Mouse (Mus musculus): Measurements from ENCODE around the gene Tmem129. TPM values are rescaled to one million over a fixed set of nuclear protein-coding genes. Genes with fewer than 3 reads are reported as not detected.

Tmem129 gene
- polyA plus RNA-seq, 1 experiment = 51.3 TPM

DNA sequence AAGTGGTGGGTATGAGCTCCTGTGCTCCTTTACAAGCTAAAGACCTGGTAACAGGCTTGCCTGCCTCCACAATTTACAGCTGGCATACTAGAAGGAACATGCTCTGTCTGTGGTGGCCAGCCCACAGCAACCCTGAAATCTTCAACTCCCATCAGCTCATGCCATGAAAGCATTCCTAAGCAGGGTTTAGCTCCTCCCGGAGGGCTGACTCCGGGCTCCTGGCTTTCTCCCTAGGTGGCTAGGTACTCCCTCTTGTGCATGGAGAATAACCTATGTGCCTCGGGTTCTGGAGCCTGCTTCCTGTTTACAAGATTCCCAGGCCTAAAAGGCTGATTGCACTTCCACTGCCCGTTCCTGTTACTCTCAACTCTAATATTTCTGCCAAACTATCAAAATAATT is 19.4 kb downstream of the Tmem129 start:
- DNase-seq (ENCODE audit: low read depth) = no peak

GRCm38 (mm10) chr5:33637606-33638350 is 20.4 kb downstream of the Tmem129 start:
- no peak for DNase-seq (ENCODE audit: low read depth)

GRCm38 (mm10) chr5:33635361-33635760 is 22.9 kb downstream of the Tmem129 start:
- no peak for DNase-seq (ENCODE audit: low read depth)

- no peak for DNase-seq (ENCODE audit: low read depth)
These were observed 25.7 kb downstream of the Tmem129 start for GRCm38 (mm10) chr5:33632526-33632925.

GRCm38 (mm10) chr5:33630615-33631014 is 27.6 kb downstream of the Tmem129 start:
- peak; percentile 40 for DNase-seq (ENCODE audit: low read depth)

DNA sequence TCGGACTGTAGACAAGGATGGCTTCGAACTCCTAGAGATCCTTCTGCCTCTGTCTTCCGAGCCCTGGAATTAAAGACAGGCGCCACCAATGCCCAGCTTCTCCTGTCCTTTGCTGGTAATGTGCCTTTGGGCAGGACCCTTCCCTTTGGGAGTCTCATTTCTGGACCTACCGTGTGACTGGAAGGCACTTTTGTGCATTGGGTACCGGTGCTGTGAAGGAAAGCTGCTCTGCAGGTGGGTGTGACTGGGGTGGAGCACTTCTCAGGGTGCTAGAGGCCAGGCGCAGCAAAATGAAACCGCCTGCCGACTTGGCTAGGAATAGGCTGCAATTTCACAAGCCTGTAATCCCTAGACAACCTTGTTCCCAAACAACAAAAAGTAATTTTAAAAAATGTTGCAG is 28.2 kb downstream of the Tmem129 start:
- peak; percentile 41 for DNase-seq (ENCODE audit: low read depth)

GRCm38 (mm10) chr5:33629301-33629987 is 28.8 kb downstream of the Tmem129 start, which contains the start of the genes Fam53a and Gm9903:
TSS of gene Fam53a (minus strand) at chr5:33629635.
TSS of gene Gm9903 (plus strand) at chr5:33629925.
- DNase-seq (ENCODE audit: low read depth) = no peak

DNA sequence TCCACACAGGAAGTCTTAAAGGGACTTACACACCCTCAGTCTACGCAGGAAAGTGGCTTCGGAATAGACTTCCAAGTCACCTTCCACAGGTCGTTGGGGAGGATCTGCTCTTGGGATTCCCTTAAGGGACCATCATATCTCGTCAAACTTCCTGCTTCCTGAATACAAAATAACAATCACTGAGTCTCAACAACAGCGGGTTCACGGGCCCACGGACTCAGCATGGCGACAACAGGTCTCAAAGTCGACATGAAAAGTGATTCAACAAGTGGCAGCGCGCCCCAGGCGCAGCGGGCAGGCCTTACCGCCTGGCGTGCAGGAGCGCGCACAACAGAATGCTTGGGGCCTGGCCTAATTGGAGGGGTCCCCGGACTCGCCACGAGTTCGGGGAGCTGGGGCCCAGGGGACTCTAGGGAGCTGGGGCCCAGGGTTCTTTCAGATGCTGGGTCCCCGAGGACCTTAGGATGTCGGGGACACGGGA is 29.4 kb downstream of the Tmem129 start:
- DNase-seq (ENCODE audit: low read depth) = no peak

GRCm38 (mm10) chr5:33627968-33628367 is 30.2 kb downstream of the Tmem129 start:
- DNase-seq (ENCODE audit: low read depth) = no peak

DNA sequence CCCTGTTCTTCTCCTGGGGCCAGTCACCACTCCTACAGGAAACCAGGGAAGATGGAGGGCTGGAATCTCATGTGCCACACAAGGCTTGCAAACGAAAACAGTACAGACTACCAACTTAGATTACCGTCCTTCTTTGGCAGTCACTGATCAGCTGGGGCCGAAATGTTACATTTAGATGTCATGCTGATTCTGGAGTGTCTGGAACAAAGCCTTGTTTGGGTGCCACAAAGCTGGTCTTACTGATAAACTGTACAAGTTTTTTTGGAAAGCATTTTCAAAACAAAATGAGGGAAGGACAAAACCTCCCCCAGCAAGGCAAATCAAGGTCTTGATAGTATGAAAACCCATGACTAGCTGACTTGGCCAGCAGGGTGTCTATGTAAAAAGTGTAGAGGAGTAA is 34.5 kb downstream of the Tmem129 start:
- no peak for DNase-seq (ENCODE audit: low read depth)

GRCm38 (mm10) chr5:33622671-33623070 is 35.5 kb downstream of the Tmem129 start:
- no peak for DNase-seq (ENCODE audit: low read depth)

GRCm38 (mm10) chr5:33614391-33614790 is 43.8 kb downstream of the Tmem129 start:
- DNase-seq (ENCODE audit: low read depth) = no peak

- no peak for DNase-seq (ENCODE audit: low read depth)
These were observed 46.4 kb downstream of the Tmem129 start for GRCm38 (mm10) chr5:33611795-33612194.

DNA sequence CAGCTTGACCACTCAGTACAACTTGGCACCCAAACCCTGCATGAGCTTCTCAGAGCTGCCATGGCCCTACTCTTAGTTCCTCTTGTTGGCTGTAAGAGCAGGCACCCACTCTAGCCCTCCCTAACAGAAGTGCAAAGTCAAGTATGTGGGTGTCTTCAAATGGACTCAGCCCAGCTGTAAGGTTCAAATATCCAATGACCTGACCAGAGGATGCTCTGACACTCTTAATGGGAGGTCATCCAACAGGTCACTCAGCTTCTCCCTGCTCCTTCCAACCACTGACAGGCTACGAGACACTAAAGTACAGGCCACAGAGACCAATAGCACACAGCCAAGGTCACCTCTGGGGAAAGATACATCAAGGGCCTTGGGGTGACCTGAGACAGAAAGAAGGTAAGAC is 49.0 kb downstream of the Tmem129 start:
- DNase-seq (ENCODE audit: low read depth) = no peak

GRCm38 (mm10) chr5:33607434-33607833 is 50.8 kb downstream of the Tmem129 start:
- no peak for DNase-seq (ENCODE audit: low read depth)

- DNase-seq (ENCODE audit: low read depth) = no peak
These were observed 51.6 kb downstream of the Tmem129 start for GRCm38 (mm10) chr5:33606631-33607030.

DNA sequence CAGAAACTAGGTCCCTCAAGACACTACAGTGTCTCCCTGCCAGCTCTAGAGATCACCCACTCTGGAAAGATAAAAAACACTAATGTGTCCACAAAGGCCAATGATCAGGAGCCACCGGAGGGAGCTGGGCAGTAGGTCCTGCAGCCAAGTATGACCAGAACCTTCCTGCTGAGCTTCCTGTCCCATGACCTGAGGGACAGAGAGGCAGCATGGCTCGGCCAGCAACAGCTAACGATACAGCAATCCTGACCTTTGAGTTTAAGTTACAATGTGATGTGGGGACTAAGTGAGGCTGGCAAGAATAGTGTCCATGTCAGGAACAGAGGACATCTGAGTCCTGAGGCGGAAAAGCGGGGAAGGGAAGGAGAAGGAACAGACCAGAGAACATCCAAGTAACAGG is 52.9 kb downstream of the Tmem129 start:
- DNase-seq (ENCODE audit: low read depth) = no peak

Other genes starting within 250 kb of the Tmem129 start
- gene Nkx1-1, start 224.4 kb downstream of the Tmem129 start, polyA plus RNA-seq (2012; rRNA removed) = not detected in 2 replicates
- 25.8 and 34.7 TPM in 2 replicates for gene Fam53a, start 28.8 kb downstream of the Tmem129 start, polyA plus RNA-seq (2012; rRNA removed)
- 1.6 and 2.0 TPM in 2 replicates for gene Gm9903, start 28.5 kb downstream of the Tmem129 start, polyA plus RNA-seq (2012; rRNA removed)
- 14.7 and 21.2 TPM in 2 replicates for gene Slbp, start 5.8 kb downstream of the Tmem129 start, polyA plus RNA-seq (2012; rRNA removed)
- gene Tacc3, start 288 bp downstream of the Tmem129 start, polyA plus RNA-seq (2012; rRNA removed) = 9.2 and 11.0 TPM in 2 replicates
- 27.2 and 33.9 TPM in 2 replicates for gene Fgfr3, start 63.3 kb upstream of the Tmem129 start, polyA plus RNA-seq (2012; rRNA removed)
- gene Letm1, start 124.4 kb upstream of the Tmem129 start, polyA plus RNA-seq (2012; rRNA removed) = 51.8 and 54.6 TPM in 2 replicates
- gene Nsd2, start 162.3 kb upstream of the Tmem129 start, polyA plus RNA-seq (2012; rRNA removed) = 14.2 and 14.6 TPM in 2 replicates